Mouse (Mus musculus): Measurements from ENCODE around the gene Krt19.

- TF ChIP-seq CTCF (IDR thresholded peaks at IDR 0.05; ENCODE audit: low read depth): no peak
- no peak for TF ChIP-seq EP300 (IDR thresholded peaks at IDR 0.05; ENCODE audit: low read depth)
Measured at GRCm38 (mm10) chr11:100139391-100139790, 9.1 kb downstream of the Krt19 start.

All from heart, postnatal 0 days (tissue).